ENCODE assay signal across 9 mouse cellular contexts in genomic region chr3:100963849-100964542, GRCm38 (mm10). TPM values are rescaled to one million over a fixed set of nuclear protein-coding genes. Genes with fewer than 3 reads are reported as not detected.
DNase-seq lines count a peak whose midpoint lies in the region; ATAC-seq and TF ChIP-seq lines count a peak whose summit lies in the region.
"Had no signal": no experiment of that assay in that cellular context is flagged by ENCODE, and none has a peak within 500 bp of the region (broad histone marks: within the 10 kb centered on the region; RNA-seq: fewer than 3 reads in every experiment).

No protein-coding gene starts in this region.

- peaks cover 0 to 2% of the 10 kb centered on the region in 2 experiments; a peak in 1 of 4 replicates for H3K4me1 ChIP-seq in liver, embryonic 14.5 days (replicated peaks; ENCODE audit: control insufficient read depth in 2 of 2, insufficient read depth in 2 of 2, low read length in 1 of 2)
- H3K4me1 ChIP-seq in liver, embryonic 11.5 days (replicated peaks; ENCODE audit: control insufficient read depth, insufficient read depth, low read length) = 0 out of 2 replicates have a peak, but pooled peaks cover 6% of the 10 kb centered on the region
- no peaks in the 10 kb centered on the region for H3K4me1 ChIP-seq in hindbrain, postnatal 0 days (ENCODE audit: insufficient read depth, low read length)
- H3K4me1 ChIP-seq in lung, embryonic 14.5 days (ENCODE audit: insufficient read depth) = no peaks in the 10 kb centered on the region

- no peak overlapping the region for H3K4me2 ChIP-seq in liver, embryonic 14.5 days (ENCODE audit: low read depth)
- no peak overlapping the region for H3K4me2 ChIP-seq in liver, embryonic 11.5 days
- H3K4me2 ChIP-seq in hindbrain, postnatal 0 days (ENCODE audit: low read depth, low read length) = no peak overlapping the region
- no peak overlapping the region for H3K4me2 ChIP-seq in lung, embryonic 14.5 days
- H3K4me2 ChIP-seq: midbrain, embryonic 12.5 days had no signal

- no peaks in the 10 kb centered on the region for H3K9me3 ChIP-seq in liver, embryonic 14.5 days (ENCODE audit: control insufficient read depth, low read length)
- no peaks in the 10 kb centered on the region for H3K9me3 ChIP-seq in liver, embryonic 11.5 days (ENCODE audit: control insufficient read depth, low read length)
- no peaks in the 10 kb centered on the region for H3K9me3 ChIP-seq in hindbrain, postnatal 0 days (ENCODE audit: low read length)
- H3K9me3 ChIP-seq in lung, embryonic 14.5 days (ENCODE audit: low read depth, low read length) = no peaks in the 10 kb centered on the region
- H3K9me3 ChIP-seq: midbrain, embryonic 12.5 days had no signal

- WGBS in liver, embryonic 14.5 days (ENCODE audit: insufficient replicate concordance) = 83% methylated on average over 14 of the region's 14 CpGs
- 88% methylated on average over 14 of the region's 14 CpGs for WGBS in liver, embryonic 11.5 days
- WGBS in hindbrain, postnatal 0 days = 73% methylated on average over 14 of the region's 14 CpGs
- 78% methylated on average over 14 of the region's 14 CpGs for WGBS in lung, embryonic 14.5 days

- no peak for TF ChIP-seq EP300 in liver, embryonic 14.5 days (IDR thresholded peaks at IDR 0.05; ENCODE audit: low read depth)

- H3K9ac ChIP-seq in liver, embryonic 14.5 days (replicated peaks) = no peak overlapping the region
- H3K9ac ChIP-seq in liver, embryonic 11.5 days (ENCODE audit: low read depth, low read length) = no peak overlapping the region
- H3K9ac ChIP-seq in hindbrain, postnatal 0 days (replicated peaks; ENCODE audit: low read length) = no peak overlapping the region
- H3K9ac ChIP-seq in lung, embryonic 14.5 days = no peak overlapping the region
- H3K9ac ChIP-seq: midbrain, embryonic 12.5 days had no signal

- H3K27ac ChIP-seq in liver, embryonic 14.5 days = no peak overlapping the region
- no peak overlapping the region for H3K27ac ChIP-seq in liver, embryonic 11.5 days (ENCODE audit: low read depth, low read length)
- H3K27ac ChIP-seq in hindbrain, postnatal 0 days = no peak overlapping the region
- H3K27ac ChIP-seq in lung, embryonic 14.5 days (ENCODE audit: low read depth) = no peak overlapping the region
- H3K27ac ChIP-seq: midbrain, embryonic 12.5 days had no signal

- ATAC-seq in liver, embryonic 14.5 days (ENCODE audit: insufficient read depth) = no peak
- ATAC-seq in liver, embryonic 11.5 days (replicated peaks; ENCODE audit: low FRiP score) = no peak
- ATAC-seq in hindbrain, postnatal 0 days = 0 out of 2 replicates have a peak, but pooled peaks have one; percentile 38
- no peak for ATAC-seq in lung, embryonic 14.5 days (ENCODE audit: insufficient read depth)

- peak; percentile 56 for TF ChIP-seq CTCF in liver, embryonic 14.5 days (IDR thresholded peaks at IDR 0.05; ENCODE audit: low read depth)
- TF ChIP-seq CTCF in hindbrain, postnatal 0 days (IDR thresholded peaks at IDR 0.05; ENCODE audit: low read depth) = peak; percentile 81
- TF ChIP-seq CTCF in lung, embryonic 14.5 days (IDR thresholded peaks at IDR 0.05; ENCODE audit: low read depth) = peak; percentile 76

- no peaks in the 10 kb centered on the region for H3K27me3 ChIP-seq in liver, embryonic 14.5 days (ENCODE audit: control insufficient read depth, insufficient read depth, low read length)
- no peaks in the 10 kb centered on the region for H3K27me3 ChIP-seq in liver, embryonic 11.5 days (replicated peaks; ENCODE audit: control insufficient read depth, insufficient read depth, low read length)
- no peaks in the 10 kb centered on the region for H3K27me3 ChIP-seq in hindbrain, postnatal 0 days (ENCODE audit: insufficient read depth, low read length)
- H3K27me3 ChIP-seq in lung, embryonic 14.5 days (ENCODE audit: insufficient read depth, low read length) = no peaks in the 10 kb centered on the region
- H3K27me3 ChIP-seq: midbrain, embryonic 12.5 days had no signal

- DNase-seq in liver, embryonic 14.5 days (ENCODE audit: low read depth in 3 of 3, low spot score in 3 of 3) = no peak
- DNase-seq in liver, embryonic 11.5 days (ENCODE audit: low spot score) = no peak
- peak; percentile 51 for DNase-seq in R1 (ENCODE audit: low read depth, low spot score)
- DNase-seq in embryo, embryonic 10 days (ENCODE audit: low spot score) = peak; percentile 53
- DNase-seq in hindbrain, postnatal 0 days (ENCODE audit: low spot score) = peak; percentile 82
- peak; percentile 80 for DNase-seq in lung, embryonic 14.5 days
- peak; percentile 56 for DNase-seq in right cerebral cortex, postnatal 14 days
- DNase-seq in urinary bladder, postnatal 4 days (ENCODE audit: low spot score in 2 of 2) = no peak

- peaks cover 40% of the 10 kb centered on the region for H3K36me3 ChIP-seq in liver, embryonic 14.5 days (replicated peaks; ENCODE audit: control insufficient read depth, insufficient read depth, low read depth)
- H3K36me3 ChIP-seq in liver, embryonic 11.5 days (ENCODE audit: control insufficient read depth, insufficient read depth, low read length) = peaks cover 37% of the 10 kb centered on the region
- 0 out of 2 replicates have a peak, but pooled peaks cover 3% of the 10 kb centered on the region for H3K36me3 ChIP-seq in hindbrain, postnatal 0 days (ENCODE audit: insufficient read depth, low read length)
- H3K36me3 ChIP-seq in lung, embryonic 14.5 days (ENCODE audit: insufficient read depth) = peaks cover 52% of the 10 kb centered on the region

- H3K4me3 ChIP-seq in liver, embryonic 14.5 days (ENCODE audit: insufficient read depth in 1 of 2, low read depth in 2 of 2, low read length in 2 of 2) = no peak overlapping the region
- H3K4me3 ChIP-seq in liver, embryonic 11.5 days (ENCODE audit: low read depth, low read length) = no peak overlapping the region
- H3K4me3 ChIP-seq in hindbrain, postnatal 0 days (ENCODE audit: low read length) = no peak overlapping the region
- no peak overlapping the region for H3K4me3 ChIP-seq in lung, embryonic 14.5 days (ENCODE audit: low read depth, low read length)
- H3K4me3 ChIP-seq: midbrain, embryonic 12.5 days had no signal

RNA-seq across cellular contexts. Expression of gene Ttf2, which starts 5.5 kb away (rescaled TPM):
- polyA plus RNA-seq in liver, embryonic 14.5 days (2012; rRNA removed) = 4.3 and 6.8 TPM in 2 replicates
- polyA plus RNA-seq in liver, embryonic 14.5 days (2014; fragmentation: Nextera tagmentation; extraction: Ambion mirVana) = 6.8 and 7.0 TPM in 2 replicates
- polyA plus RNA-seq in liver, embryonic 11.5 days (2014; fragmentation: Nextera tagmentation; extraction: Ambion mirVana) = 22.3 and 23.2 TPM in 2 replicates
- 6.7 and 8.4 TPM in 2 replicates for total RNA-seq in hindbrain, postnatal 0 days (2014; rRNA removed)
- polyA plus RNA-seq in hindbrain, postnatal 0 days (2015; fragmentation: Nextera tagmentation; extraction: Ambion mirVana) = 3.3 and 3.9 TPM in 2 replicates
- 26.4 and 27.7 TPM in 2 replicates for polyA plus RNA-seq in lung, embryonic 14.5 days (2014; fragmentation: Nextera tagmentation; extraction: Ambion mirVana)

RNA-seq across cellular contexts. Expression of gene Trim45, which starts 42.0 kb away (rescaled TPM):
- 0.79 and 0.88 TPM in 2 replicates for polyA plus RNA-seq in liver, embryonic 14.5 days (2012; rRNA removed)
- 0.43 and 0.56 TPM in 2 replicates for polyA plus RNA-seq in liver, embryonic 14.5 days (2014; fragmentation: Nextera tagmentation; extraction: Ambion mirVana)
- polyA plus RNA-seq in liver, embryonic 11.5 days (2014; fragmentation: Nextera tagmentation; extraction: Ambion mirVana) = 1.3 and 2.1 TPM in 2 replicates
- total RNA-seq in hindbrain, postnatal 0 days (2014; rRNA removed) = 9.0 and 9.9 TPM in 2 replicates
- polyA plus RNA-seq in hindbrain, postnatal 0 days (2015; fragmentation: Nextera tagmentation; extraction: Ambion mirVana) = 5.2 and 5.9 TPM in 2 replicates
- 2.8 and 4.3 TPM in 2 replicates for polyA plus RNA-seq in lung, embryonic 14.5 days (2014; fragmentation: Nextera tagmentation; extraction: Ambion mirVana)

Comparison
In these comparisons a context has a peak if more than half of its experiments do, and no peak if none do; other contexts are left out.
1. DNase-seq: peak in R1 (single experiment), embryo, embryonic 10 days (single experiment), hindbrain, postnatal 0 days (single experiment), lung, embryonic 14.5 days (single experiment) and right cerebral cortex, postnatal 14 days (single experiment); none in liver, embryonic 14.5 days (0 of 3), liver, embryonic 11.5 days (single experiment) and urinary bladder, postnatal 4 days (0 of 2).
2. Peak in every context shown above with its lines, with median percentiles within 50 percentile points of each other: CTCF ChIP-seq.